Mouse (Mus musculus): ENCODE measurements around the gene Ccnj. TPM values are rescaled to one million over a fixed set of nuclear protein-coding genes. Genes with fewer than 3 reads are reported as not detected.
A peak's percentile ranks its signal among the peaks of the same experiment; 100 is the strongest.

The Ccnj gene
- total RNA-seq, 2 experiments from 2014 or later = 8.2 to 8.6 TPM

DNA sequence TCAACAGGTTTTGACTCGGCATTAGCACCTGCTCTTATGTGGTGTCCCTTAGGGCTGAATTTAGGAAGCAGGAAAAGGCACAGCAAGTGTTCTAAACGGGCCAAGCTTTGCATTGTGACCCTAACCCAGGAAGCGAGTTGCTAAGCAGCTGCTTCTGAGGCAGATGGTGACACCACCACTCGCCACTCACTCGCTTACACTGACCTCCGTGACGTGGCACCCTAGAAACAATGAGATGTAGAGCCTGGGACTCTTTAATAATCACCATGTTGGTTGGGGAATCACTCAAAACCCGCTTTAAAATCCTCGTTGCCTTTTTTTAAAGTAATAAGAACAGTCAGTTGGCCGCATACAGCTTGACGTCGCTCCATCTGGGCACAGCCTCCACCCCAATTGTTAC, 18.3 kb downstream of the Ccnj start:
- Histone ChIP-seq H3K27ac (no peak overlapping the region), H3K4me3 (no peak overlapping the region)
- no peak for TF ChIP-seq CTCF (IDR thresholded peaks at IDR 0.05)
- DNase-seq (ENCODE audit: extremely low spot score in 1 of 2, low spot score in 2 of 2) = no peak
- intact Hi-C loops (cut with DNase I) = no loop called here

GRCm38 (mm10) chr19:40859555-40859954, 28.5 kb downstream of the Ccnj start:
- TF ChIP-seq CTCF (IDR thresholded peaks at IDR 0.05) = no peak
- intact Hi-C loops (cut with DNase I) = no loop called here
- no peak overlapping the region for H3K27ac ChIP-seq
- H3K4me3 ChIP-seq = no peak overlapping the region
- no peak for DNase-seq (ENCODE audit: extremely low spot score in 1 of 2, low spot score in 2 of 2)

DNA sequence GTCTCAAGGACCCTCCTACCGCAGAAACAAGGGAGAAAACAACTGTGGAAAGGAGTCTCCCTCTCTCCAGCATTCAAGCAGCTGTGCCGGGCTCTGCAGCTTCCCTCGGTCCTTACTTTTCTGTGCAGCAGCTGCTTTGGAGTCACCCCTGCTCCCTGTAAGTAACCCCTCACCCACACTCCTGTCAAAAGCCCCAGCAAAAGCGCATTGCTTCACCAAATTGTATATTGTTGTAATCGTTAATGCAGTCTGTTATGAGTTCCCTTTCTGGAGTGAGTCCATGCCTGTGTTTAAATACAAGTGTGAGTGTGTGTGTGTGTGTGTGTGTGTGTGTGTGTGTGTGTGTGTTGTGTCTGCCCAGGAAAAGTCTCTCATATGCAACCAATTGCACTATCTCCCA, 37.2 kb downstream of the Ccnj start:
- no peak for TF ChIP-seq CTCF (IDR thresholded peaks at IDR 0.05)

DNA sequence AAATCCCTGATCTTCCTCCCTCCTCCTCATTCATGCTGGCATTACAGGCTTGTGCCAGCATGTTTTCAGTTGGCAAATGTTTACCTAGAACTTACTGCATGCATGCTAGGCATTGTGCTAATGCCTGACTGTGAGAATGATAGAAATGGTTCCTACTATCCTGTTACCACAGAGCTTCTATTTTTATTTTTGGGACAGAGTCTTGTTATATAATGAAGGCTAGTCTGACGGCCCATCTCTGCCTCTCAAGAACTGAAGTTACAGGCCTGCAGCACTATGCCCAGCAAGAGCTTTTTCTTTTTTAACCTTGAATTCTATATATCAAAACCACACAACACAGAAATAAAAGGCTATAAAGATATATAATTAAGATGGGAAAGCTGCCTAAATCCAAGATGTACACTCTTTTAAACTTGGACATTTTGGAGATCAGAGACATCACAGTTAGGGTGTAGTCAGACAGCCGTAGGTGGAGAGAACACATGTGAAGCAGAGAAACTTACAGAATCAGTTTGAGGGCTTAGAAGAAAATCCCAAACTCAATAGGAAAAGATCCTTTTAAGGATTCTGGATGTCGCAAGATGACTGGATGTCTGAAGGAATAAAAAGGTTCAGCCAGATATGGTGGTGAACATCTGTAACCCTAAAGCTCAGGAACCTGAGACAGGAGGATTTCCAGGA, 38.5 kb downstream of the Ccnj start:
- Histone ChIP-seq H3K27ac (peak overlapping the region; percentile 75), H3K4me3 (no peak overlapping the region)
- intact Hi-C loops (cut with DNase I) = no loop called here
- no peak for TF ChIP-seq CTCF (IDR thresholded peaks at IDR 0.05)
- no peak for DNase-seq (ENCODE audit: extremely low spot score in 1 of 2, low spot score in 2 of 2)

More for the DNA sequence above, 37.2 kb downstream of the Ccnj start:
- H3K27ac ChIP-seq = no peak overlapping the region; the same call in 1 of the 2 replicates
- no peak for DNase-seq (ENCODE audit: extremely low spot score in 1 of 2, low spot score in 2 of 2)
- no peak overlapping the region for H3K4me3 ChIP-seq
- intact Hi-C loops (cut with DNase I) = no loop called here

- intact Hi-C loops (cut with DNase I) = loop anchor here (1.0 kb wide), 2 partner anchors 21 to 42 kb away; partner anchors contain the start of genes Ccnj and Zfp518a
- peak; percentile 84 to 85 for DNase-seq (ENCODE audit: extremely low spot score in 1 of 2, low spot score in 2 of 2)
- H3K27ac ChIP-seq = peak overlapping the region; percentile 65
- peak; percentile 64 for TF ChIP-seq CTCF (IDR thresholded peaks at IDR 0.05)
- H3K4me3 ChIP-seq = peak overlapping the region; percentile 49
Observed at GRCm38 (mm10) chr19:40872955-40873665, 42.0 kb downstream of the Ccnj start.

DNA sequence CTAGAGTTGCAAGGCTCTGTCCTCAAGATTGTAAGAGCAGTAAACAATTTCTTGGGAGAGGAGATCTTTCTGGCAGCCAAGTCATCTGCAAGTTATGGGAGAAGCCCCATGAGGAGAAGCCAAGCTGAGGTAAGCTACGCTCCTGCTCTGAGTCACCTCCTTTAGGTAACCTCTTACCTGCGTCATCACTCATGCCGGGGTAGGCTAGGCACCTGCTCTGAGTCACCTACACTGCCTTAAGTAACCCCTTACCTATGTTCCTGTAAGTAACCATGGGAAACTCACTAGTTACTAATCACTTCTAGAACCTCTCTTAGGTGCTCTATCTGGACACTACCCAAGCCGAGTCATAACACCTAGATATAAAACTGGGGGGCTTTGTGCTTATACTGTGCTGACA, 50.6 kb downstream of the Ccnj start:
- intact Hi-C loops (cut with DNase I) = no loop called here

GRCm38 (mm10) chr19:40888887-40889286, 57.8 kb downstream of the Ccnj start:
- intact Hi-C loops (cut with DNase I) = no loop called here
- Histone ChIP-seq H3K4me3 (no peak overlapping the region), H3K27ac (no peak overlapping the region)
- no peak for DNase-seq (ENCODE audit: extremely low spot score in 1 of 2, low spot score in 2 of 2)
- no peak for TF ChIP-seq CTCF (IDR thresholded peaks at IDR 0.05)

More for the DNA sequence above, 50.6 kb downstream of the Ccnj start:
- DNase-seq (ENCODE audit: extremely low spot score in 1 of 2, low spot score in 2 of 2) = no peak
- H3K4me3 ChIP-seq = no peak overlapping the region
- no peak for TF ChIP-seq CTCF (IDR thresholded peaks at IDR 0.05)
- no peak overlapping the region for H3K27ac ChIP-seq

DNA sequence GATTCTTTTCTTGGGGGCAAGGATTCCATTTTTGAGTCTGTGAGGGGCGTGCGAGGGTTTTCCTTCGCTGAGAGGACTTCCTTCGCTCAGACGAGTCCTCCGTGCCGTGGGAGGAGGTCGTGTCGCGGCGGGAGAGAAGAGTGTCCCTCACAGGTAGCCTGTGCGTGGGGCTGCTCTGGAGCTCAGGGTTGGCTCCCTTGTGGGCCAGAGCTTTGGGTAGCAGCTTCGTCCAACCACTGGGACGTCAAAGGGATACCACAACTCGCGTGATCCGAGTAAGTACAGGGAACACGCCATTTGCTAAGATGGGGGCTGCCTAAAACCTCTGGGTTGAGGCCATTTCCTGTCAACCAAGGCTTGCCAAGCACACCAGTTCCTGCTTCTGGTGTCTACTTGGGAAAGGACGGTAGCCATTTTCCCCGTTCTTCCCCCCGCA, 63.0 kb downstream of the Ccnj start:
- peak overlapping the region; percentile 85 for H3K27ac ChIP-seq
- H3K4me3 ChIP-seq = peak overlapping the region; percentile 70
- no peak for TF ChIP-seq CTCF (IDR thresholded peaks at IDR 0.05)
- intact Hi-C loops (cut with DNase I) = loop anchor here (1.0 to 10.0 kb wide), 3 partner anchors 21 to 121 kb away; partner anchors contain the start of gene Ccnj
- no peak for DNase-seq (ENCODE audit: extremely low spot score in 1 of 2, low spot score in 2 of 2)

DNA sequence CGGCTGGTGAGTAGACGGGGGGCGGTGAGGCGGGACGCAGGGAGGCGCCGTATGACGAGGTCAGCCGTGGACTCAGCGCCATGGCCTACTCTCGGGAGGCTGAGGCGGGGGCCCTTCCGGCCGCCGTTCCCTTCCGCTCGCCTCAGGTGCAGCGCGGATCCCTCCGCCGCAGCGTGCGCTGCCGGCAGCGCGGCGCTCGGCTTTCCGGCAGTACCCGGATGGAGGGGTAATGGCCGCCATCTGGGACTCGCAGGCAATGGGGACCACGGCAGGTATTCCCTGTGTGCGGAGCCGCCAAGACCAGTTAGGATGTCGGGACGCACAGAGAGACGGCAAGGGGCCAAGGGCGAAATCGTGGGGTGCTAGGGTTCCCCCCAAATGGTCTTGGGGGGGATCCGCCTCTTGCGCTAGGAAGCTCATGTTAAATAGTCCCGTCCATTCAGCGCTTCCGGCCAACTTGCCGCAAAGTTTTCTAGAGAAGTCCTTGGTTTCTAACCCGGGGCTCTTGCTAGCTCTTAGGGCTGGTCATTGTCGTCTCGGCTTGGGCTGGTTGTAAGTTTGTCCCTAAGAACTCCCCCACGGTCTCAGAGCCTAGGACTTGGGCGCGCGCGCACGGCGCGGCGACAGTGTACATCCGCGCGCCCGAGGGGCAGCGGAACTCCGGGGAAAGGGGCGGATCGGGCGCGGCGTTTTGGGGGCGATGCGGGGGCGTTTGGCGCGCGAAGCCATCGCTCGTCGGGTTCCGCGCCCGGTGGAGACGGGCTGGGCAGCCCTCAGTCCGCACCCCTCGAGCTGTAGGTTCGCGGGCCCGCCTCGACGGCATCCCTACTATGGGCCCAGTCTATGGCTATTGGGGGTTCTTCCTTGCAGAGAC, 63.7 kb downstream of the Ccnj start, which contains the start of gene Zfp518a:
Gene Zfp518a, plus strand, starts transcription at position 187 of the 874 bp plus-strand sequence.
- peak; percentile 84 to 86 for DNase-seq (ENCODE audit: extremely low spot score in 1 of 2, low spot score in 2 of 2)
- Histone ChIP-seq H3K4me3 (peak within 1 kb of the TSS; percentile 70), H3K27ac (peak within 1 kb of the TSS; percentile 85)
- intact Hi-C loops (cut with DNase I) = loop anchor here (1.0 to 10.0 kb wide), 3 partner anchors 21 to 120 kb away; partner anchors contain the start of gene Ccnj
- TF ChIP-seq CTCF (IDR thresholded peaks at IDR 0.05) = no peak

DNA sequence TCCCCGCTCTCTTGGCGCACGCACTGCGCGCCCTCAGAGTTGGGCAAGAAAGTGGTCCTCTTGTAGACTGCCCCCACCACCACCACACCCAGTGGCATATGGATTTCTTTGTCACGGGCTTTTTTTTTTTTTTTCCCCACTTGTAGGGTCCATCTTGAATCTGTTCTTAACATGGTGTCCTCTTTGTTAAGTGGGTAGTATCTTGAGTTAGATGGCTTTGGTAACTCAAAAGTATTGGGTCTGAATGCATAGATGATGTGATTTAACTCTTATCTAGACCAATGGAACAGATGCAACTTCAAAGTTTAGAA, 64.3 kb downstream of the Ccnj start:
- no peak for TF ChIP-seq CTCF (IDR thresholded peaks at IDR 0.05)
- H3K4me3 ChIP-seq = peak overlapping the region; percentile 70
- peak overlapping the region; percentile 85 for H3K27ac ChIP-seq
- intact Hi-C loops (cut with DNase I) = loop anchor here (2.0 to 10.0 kb wide), 2 partner anchors 65 to 119 kb away; partner anchors contain the start of gene Ccnj
- no peak for DNase-seq (ENCODE audit: extremely low spot score in 1 of 2, low spot score in 2 of 2)

Small RNA genes lying within 50 kb of the gene (microRNA-seq; reads per million reads assigned to microRNA genes)
- gene Mir8092 = 0.72 to 0.73 reads per million in 2 experiments

Other genes with a start within 250 kb of the Ccnj start
- 10 to 100 TPM; 22.7 to 25.4 TPM for gene Aldh18a1, start 242.8 kb upstream of the Ccnj start, total RNA-seq (2021)
- 10 to 100 TPM; 20.7 to 22.4 TPM for gene Tctn3, start 219.0 kb upstream of the Ccnj start, total RNA-seq (2021)
- gene Entpd1, start 218.9 kb upstream of the Ccnj start, total RNA-seq (2021) = 10 to 100 TPM; 14.1 to 18.4 TPM
- gene Cc2d2b, start 82.5 kb upstream of the Ccnj start, total RNA-seq (2021) = under 1 TPM; 0.23 to 0.88 TPM
- gene Zfp518a, start 63.4 kb downstream of the Ccnj start, total RNA-seq (2021) = 10 to 100 TPM in 1 of 2 experiments, 1 to 10 TPM in 1; 7.4 to 10.1 TPM
- gene Blnk, start 163.3 kb downstream of the Ccnj start, total RNA-seq (2021) = 10 to 100 TPM in 1 of 2 experiments, 1 to 10 TPM in 1; 8.4 to 10.4 TPM
- not detected for gene Dntt, start 198.0 kb downstream of the Ccnj start, total RNA-seq (2021)
- 1 to 10 TPM; 5.7 to 6.3 TPM for gene Opalin, start 245.8 kb downstream of the Ccnj start, total RNA-seq (2021)